Mouse (Mus musculus) neutrophil, adult 83 days (primary cell): ENCODE measurements around the gene Cops3. TPM values are rescaled to one million over a fixed set of nuclear protein-coding genes. Genes with fewer than 3 reads are reported as not detected.

ENCODE experiments used
- total RNA-seq, 2 experiments: library from RNA; stranded (reverse); gene quantifications; one replicate each; pipeline ENCODE4 v1.2.4; 2023

The Cops3 gene
- 10 to 100 TPM; 42.3 to 56.3 TPM for total RNA-seq

DNA sequence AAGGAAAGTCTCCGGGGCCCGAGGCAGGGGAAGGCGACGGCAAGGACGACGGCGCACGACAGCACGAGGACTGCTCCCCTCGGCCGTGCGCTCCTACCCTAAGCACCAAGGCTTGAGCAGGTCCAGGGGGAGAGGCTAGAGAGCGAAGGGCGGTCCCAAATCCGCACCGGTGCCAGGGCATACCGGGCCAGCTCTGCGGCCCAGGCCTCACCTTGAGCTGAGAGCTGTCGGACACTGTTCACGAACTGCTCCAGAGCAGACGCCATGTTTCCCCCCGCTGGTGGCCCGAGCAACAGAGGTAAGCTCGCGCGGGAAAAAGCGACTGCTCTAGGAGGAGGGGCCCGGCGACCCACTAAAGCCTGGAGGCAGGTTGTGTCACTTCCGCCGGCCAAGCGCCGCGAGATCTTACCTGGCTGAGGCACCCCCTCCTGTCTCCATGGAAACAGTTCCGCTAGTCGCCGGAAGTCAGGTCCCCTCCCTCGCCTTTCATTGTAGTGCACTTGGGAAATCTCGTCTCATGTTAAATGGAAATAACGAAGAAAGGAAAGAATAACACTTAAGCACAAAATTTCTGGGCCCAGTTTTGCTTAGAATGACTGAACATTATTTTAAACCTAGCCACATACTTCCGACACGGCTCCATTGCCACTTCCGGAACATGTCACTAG lies at the start of gene Cops3:
TSS of gene Cops3 (minus strand) at position 380 of the 668 bp plus-strand sequence.

DNA sequence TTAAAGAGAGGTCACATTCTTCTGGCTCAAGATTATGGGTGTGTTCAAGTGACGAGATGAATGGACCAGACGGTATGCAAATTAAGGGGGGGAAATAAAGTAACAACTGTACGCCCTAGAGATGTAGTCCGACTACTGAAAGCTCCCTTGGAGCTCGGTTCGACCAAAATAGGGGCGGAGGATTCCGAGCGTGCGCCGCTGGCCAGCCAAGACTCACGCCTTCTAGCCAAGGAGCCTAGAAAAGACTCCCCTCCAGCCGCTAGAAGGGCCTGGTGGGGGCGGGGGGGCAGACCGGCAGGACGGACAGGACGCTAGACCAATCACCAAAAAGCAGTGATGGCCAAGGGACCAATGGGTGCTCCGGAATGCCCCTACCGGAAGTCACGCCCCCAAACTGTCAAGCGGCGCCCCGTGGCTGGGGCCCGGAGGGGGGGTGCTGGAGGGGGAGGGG lies 605 bp downstream of the Cops3 start, which contains the start of gene Nt5m:
TSS of gene Nt5m (plus strand) at position 440 of the 451 bp plus-strand sequence.

DNA sequence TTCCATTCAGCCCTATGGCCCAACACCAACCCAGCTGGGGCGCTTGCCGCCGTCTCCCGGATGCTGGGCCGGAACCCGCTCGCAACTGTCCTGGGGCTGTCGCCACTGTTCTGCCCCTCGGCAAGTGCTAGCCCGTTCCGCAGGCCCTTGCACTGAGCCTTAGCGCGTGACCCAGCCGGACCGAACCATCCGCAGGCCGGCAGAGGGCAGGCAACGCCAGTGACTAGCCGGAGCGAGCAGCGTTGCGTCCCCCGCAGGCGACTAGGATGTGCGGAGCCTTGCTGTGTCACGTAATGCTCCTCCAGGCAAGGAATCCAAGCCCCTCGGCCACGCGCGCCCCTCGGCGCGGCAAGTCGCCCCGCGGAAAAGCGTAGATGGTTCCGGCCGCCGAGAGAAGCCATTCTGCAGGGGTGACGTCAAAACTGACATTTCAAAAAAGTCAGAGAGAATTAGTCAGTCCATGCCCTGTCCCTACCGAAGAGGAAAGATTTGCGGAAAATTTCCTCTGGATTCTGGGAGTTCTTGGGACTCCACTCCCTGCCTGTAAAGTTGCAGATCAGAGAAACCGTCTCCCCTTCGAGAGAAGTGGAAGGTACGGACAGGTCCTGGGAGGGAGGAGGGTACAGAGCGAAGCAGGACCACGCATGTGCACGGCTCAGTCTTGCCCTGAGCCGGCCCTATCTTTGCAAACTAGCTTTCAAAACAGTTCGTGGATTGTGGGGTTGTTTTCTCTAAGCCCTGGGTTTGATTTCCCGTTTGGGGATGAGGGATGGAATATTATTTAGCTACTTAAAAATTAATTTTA lies 29.8 kb downstream of the Cops3 start, which contains the start of gene Flcn:
TSS of gene Flcn (minus strand) at position 347 of the 805 bp plus-strand sequence.

GRCm38 (mm10) chr11:59787199-59787781 lies 52.3 kb downstream of the Cops3 start, which contains the start of gene Pld6:
TSS of gene Pld6 (minus strand) at chr11:59787645.

Other genes starting within 250 kb of the Cops3 start
- gene Olfr223, start 246.5 kb downstream of the Cops3 start, total RNA-seq: not detected
- 10 to 100 TPM; 46.3 to 51.8 TPM for gene Mprip, start 178.5 kb downstream of the Cops3 start, total RNA-seq
- not detected for gene Pld6, start 52.2 kb downstream of the Cops3 start, total RNA-seq
- gene Flcn, start 29.8 kb downstream of the Cops3 start, total RNA-seq: 10 to 100 TPM; 36.6 to 36.9 TPM
- 1 to 10 TPM; 6.1 to 6.8 TPM for gene Nt5m, start 391 bp downstream of the Cops3 start, total RNA-seq
- gene Med9, start 108.4 kb upstream of the Cops3 start, total RNA-seq: 1 to 10 TPM; 7.2 to 8.2 TPM
- gene Rasd1, start 125.1 kb upstream of the Cops3 start, total RNA-seq: under 1 TPM; 0.42 to 0.75 TPM
- 1 to 10 TPM in 1 of 2 experiments, under 1 TPM in 1; 0.73 to 3.3 TPM for gene Pemt, start 206.7 kb upstream of the Cops3 start, total RNA-seq